Mouse (Mus musculus): ENCODE results near the gene Taar2. TPM values are rescaled to one million over a fixed set of nuclear protein-coding genes. Genes with fewer than 3 reads are reported as not detected.

Gene Taar2
- not detected for polyA plus RNA-seq (2017; shearing (Covaris generic))

DNA sequence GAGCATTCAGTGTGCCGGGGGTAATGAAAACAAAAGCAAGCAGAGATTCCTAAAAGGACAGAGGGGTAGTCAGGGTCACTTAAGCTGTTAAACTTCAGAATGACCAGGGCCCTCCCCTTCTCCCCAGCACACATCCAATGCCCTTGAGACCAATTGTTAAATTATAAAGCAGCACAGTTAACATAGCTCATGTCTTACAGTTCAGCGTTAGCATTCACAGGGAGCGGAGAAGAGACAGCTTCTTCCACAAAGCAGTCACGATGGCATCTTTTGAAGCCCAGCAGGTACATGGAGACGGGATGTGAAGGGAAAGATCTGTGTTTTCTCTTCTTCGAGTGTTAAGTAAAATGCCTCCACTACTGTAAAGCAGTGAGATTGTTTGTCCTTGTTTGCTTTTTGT, at the start of gene Taar2:
Taar2 (plus strand) TSS at position 261 of the 400 bp plus-strand sequence.

DNA sequence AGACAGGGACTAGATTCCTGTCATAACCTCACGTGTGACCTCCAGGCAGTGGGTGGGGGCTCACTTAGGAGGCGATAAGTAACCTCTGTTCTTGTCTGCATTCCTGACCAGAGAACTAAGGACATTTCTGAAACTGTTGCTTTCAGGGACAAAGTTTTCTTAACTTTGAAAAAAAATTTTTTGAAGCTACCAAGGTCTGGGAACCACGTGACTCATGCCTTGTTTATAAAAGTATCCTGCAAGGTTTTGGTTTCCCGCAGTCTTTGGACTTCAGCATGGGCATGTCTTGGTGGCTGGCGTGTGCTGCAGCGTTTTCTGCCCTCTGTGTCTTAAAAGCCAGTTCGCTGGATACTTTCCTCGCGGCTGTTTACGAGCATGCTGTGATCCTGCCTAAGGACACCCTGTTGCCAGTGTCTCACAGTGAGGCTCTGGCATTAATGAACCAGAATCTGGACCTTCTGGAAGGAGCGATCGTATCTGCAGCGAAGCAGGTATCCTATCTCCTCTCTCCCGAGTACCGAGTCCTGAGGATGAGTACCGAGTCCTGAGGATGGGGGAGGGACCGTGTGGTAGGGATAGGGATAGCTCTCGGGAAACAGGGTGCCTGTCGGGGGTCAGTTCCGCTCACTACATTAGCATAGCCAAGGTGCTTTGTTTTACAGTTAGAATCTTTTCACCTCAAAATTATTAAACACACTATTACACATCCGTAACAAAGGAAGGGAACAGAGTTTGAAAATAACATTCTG, 43.6 kb upstream of the Taar2 start, which contains the start of gene Vnn1:
Vnn1 (plus strand) TSS at position 88 of the 749 bp plus-strand sequence.

DNA sequence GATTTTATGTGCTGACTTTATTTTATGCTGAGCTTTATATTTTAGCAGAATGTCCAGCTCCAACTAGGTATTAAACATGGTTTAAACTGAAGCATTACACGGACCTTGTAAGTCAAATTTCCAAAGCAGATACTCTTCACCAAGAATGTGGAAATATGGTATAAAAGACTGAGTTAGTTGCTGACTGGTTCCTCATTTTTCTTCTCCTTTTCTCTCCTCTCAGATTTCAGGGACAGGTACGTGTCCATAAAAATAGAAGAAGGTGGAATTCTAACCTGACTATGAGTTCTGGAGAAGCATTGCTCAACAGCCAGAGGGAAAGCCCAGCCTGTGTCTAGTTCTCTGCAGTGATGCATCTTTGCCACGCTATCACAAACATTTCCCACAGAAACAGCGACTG, 18.3 kb upstream of the Taar2 start, which contains the start of gene Taar1:
Taar1 (plus strand) TSS at position 301 of the 400 bp plus-strand sequence.

DNA sequence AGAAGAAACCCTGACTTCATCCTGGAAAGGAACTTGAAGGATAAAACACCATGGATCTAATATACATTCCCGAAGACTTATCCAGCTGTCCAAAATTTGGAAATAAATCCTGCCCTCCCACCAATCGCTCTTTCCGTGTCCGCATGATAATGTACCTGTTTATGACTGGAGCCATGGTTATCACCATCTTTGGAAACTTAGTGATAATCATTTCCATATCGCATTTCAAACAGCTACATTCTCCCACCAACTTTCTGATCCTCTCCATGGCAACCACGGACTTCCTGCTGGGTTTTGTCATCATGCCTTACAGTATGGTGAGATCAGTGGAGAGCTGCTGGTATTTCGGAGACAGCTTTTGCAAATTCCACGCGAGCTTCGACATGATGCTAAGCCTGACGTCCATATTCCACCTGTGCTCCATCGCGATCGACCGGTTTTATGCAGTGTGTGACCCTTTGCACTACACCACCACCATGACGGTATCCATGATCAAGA, 11.2 kb downstream of the Taar2 start, which contains the start of gene Taar3:
Taar3 (plus strand) TSS at position 51 of the 498 bp plus-strand sequence.

DNA sequence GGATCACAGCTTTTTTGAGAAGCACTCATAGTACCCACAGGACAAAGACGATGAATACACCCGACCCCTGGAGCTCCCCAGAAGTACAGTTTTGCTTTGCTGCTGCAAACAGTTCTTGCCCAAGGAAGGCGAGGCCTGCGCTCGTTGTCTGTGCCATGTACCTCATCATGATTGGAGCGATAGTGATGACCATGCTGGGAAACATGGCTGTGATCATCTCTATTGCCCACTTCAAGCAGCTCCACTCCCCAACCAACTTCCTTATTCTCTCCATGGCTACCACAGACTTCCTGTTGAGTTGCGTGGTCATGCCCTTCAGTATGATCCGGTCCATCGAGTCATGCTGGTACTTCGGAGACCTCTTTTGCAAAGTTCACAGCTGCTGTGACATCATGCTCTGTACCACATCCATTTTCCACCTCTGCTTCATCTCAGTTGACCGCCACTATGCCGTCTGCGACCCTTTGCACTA, 22.1 kb downstream of the Taar2 start, which contains the start of gene Taar4:
Taar4 (plus strand) TSS at position 51 of the 472 bp plus-strand sequence.

DNA sequence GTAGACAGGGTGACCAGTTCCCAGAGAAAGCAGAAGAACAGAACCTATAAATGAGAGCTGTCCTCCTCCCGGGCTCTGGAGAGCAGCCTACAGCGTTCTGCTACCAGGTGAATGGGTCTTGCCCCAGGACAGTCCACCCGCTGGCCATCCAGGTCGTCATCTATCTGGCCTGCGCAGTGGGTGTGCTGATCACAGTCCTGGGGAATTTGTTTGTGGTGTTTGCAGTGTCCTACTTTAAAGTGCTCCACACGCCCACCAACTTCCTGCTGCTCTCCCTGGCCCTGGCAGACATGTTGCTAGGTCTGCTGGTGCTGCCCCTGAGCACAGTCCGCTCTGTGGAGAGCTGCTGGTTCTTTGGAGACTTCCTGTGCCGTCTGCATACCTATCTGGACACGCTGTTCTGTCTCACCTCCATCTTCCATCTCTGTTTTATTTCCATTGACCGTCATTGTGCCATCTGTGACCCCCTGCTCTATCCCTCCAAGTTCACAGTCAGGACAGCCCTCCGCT, 32.3 kb downstream of the Taar2 start, which contains the start of gene Taar5:
Taar5 (plus strand) TSS at position 51 of the 510 bp plus-strand sequence.

DNA sequence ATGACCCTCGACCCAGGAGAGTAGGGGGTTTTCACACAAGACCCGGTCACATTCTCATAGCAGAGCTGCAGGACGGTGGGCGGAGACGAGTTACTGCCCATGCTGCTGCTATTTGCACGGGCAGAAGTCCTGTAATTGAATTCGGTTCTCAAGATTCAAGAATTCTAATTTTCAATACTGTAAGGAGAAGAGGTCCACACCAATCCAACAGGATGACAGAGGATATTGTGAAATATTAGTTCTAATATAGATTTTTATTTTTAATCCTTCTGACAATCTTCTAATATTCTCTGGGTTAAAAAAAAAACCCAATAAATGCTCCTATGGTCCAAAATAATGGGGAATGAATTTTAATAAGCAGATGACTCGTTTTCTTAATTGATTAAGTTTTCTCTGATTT, 47.2 kb downstream of the Taar2 start, which contains the start of gene Taar6:
Taar6 (minus strand) TSS at position 101 of the 400 bp plus-strand sequence.

Other genes with a start within 250 kb of the Taar2 start
- 33.3 TPM for gene Rps12, start 151.3 kb upstream of the Taar2 start, polyA plus RNA-seq (2017; shearing (Covaris generic))
- gene Slc18b1, start 141.6 kb upstream of the Taar2 start, polyA plus RNA-seq (2017; shearing (Covaris generic)), result not detected
- gene Vnn3, start 87.1 kb upstream of the Taar2 start, polyA plus RNA-seq (2017; shearing (Covaris generic)), result 0.16 TPM
- not detected for gene Vnn1, start 43.9 kb upstream of the Taar2 start, polyA plus RNA-seq (2017; shearing (Covaris generic))
- not detected for gene Taar1, start 18.2 kb upstream of the Taar2 start, polyA plus RNA-seq (2017; shearing (Covaris generic))
- gene Taar3, start 11.0 kb downstream of the Taar2 start, polyA plus RNA-seq (2017; shearing (Covaris generic)), result not detected
- gene Taar4, start 21.9 kb downstream of the Taar2 start, polyA plus RNA-seq (2017; shearing (Covaris generic)), result not detected
- gene Taar5, start 32.1 kb downstream of the Taar2 start, polyA plus RNA-seq (2017; shearing (Covaris generic)), result not detected
- not detected for gene Taar6, start 47.1 kb downstream of the Taar2 start, polyA plus RNA-seq (2017; shearing (Covaris generic))
- not detected for gene Taar7a, start 54.9 kb downstream of the Taar2 start, polyA plus RNA-seq (2017; shearing (Covaris generic))
- gene Taar7b, start 61.4 kb downstream of the Taar2 start, polyA plus RNA-seq (2017; shearing (Covaris generic)), result not detected
- gene Taar7d, start 88.7 kb downstream of the Taar2 start, polyA plus RNA-seq (2017; shearing (Covaris generic)), result not detected
- gene Taar7e, start 99.0 kb downstream of the Taar2 start, polyA plus RNA-seq (2017; shearing (Covaris generic)), result not detected
- gene Taar7f, start 110.9 kb downstream of the Taar2 start, polyA plus RNA-seq (2017; shearing (Covaris generic)), result not detected
- not detected for gene Taar8a, start 137.9 kb downstream of the Taar2 start, polyA plus RNA-seq (2017; shearing (Covaris generic))
- not detected for gene Taar8b, start 153.7 kb downstream of the Taar2 start, polyA plus RNA-seq (2017; shearing (Covaris generic))
- not detected for gene Taar8c, start 163.3 kb downstream of the Taar2 start, polyA plus RNA-seq (2017; shearing (Covaris generic))
- not detected for gene Taar9, start 171.0 kb downstream of the Taar2 start, polyA plus RNA-seq (2017; shearing (Covaris generic))
- gene Stx7, start 210.7 kb downstream of the Taar2 start, polyA plus RNA-seq (2017; shearing (Covaris generic)), result 46.3 TPM

Measured in inflammation-experienced regulatory T-cells, adult 16 weeks (primary cell).